Mouse (Mus musculus) embryonic fibroblast, embryonic 13.5 days (primary cell): ENCODE measurements at regions not wholly inside any gene's neighbourhood (a gene's known extent, or its start where the extent isn't known, plus 50 kb on each side); places are given as distances from the start of the nearest gene placed in this dataset.

Experiments
- H3K27ac ChIP-seq: 2 replicates; pipeline ENCODE4 v1.5.1; 2012; ENCODE audit warnings: low read length, control low read depth, inconsistent platforms; ENCODE audit not compliant: insufficient read depth
- H3K4me1 ChIP-seq: 2 replicates; pipeline ENCODE4 v1.6.1; 2011; ENCODE audit warnings: low read length; ENCODE audit not compliant: control insufficient read depth, insufficient read depth
- H3K4me3 ChIP-seq: 2 replicates; pipeline ENCODE4 v1.5.1; 2011; ENCODE audit warnings: mild to moderate bottlenecking, control low read depth, low read length; ENCODE audit not compliant: insufficient read depth
- CTCF ChIP-seq: IDR thresholded peaks from 2 replicates; pipeline ENCODE4 v1.5.1; 2011; ENCODE audit warnings: mild to moderate bottlenecking, control low read depth, low read length, moderate library complexity, borderline replicate concordance; ENCODE audit not compliant: insufficient read depth
- POLR2A ChIP-seq: IDR thresholded peaks from 2 replicates; pipeline ENCODE4 v1.6.1; 2011; ENCODE audit warnings: low read depth, mild to moderate bottlenecking, control low read depth, low read length, moderate library complexity

- H3K4me1 ChIP-seq: no peaks in the 10 kb centered on the region
- H3K27ac ChIP-seq: no peak overlapping the region
- TF ChIP-seq POLR2A (no peak), CTCF (no peak)
- no peak overlapping the region for H3K4me3 ChIP-seq
Measured at GRCm38 (mm10) chr8:115551262-115551661, 156.3 kb downstream of the Maf start.

- H3K4me1 ChIP-seq: no peaks in the 10 kb centered on the region
- no peak overlapping the region for H3K27ac ChIP-seq
- TF ChIP-seq CTCF: no peak
- TF ChIP-seq POLR2A: no peak
- no peak overlapping the region for H3K4me3 ChIP-seq
Measured at GRCm38 (mm10) chr8:115549112-115549511, 158.5 kb downstream of the Maf start.

- no peak for TF ChIP-seq CTCF
- TF ChIP-seq POLR2A: no peak
- H3K4me3 ChIP-seq: no peak overlapping the region
- no peak overlapping the region for H3K27ac ChIP-seq
- H3K4me1 ChIP-seq: no peaks in the 10 kb centered on the region
Measured at GRCm38 (mm10) chr8:115544067-115544466, 163.5 kb downstream of the Maf start.

DNA sequence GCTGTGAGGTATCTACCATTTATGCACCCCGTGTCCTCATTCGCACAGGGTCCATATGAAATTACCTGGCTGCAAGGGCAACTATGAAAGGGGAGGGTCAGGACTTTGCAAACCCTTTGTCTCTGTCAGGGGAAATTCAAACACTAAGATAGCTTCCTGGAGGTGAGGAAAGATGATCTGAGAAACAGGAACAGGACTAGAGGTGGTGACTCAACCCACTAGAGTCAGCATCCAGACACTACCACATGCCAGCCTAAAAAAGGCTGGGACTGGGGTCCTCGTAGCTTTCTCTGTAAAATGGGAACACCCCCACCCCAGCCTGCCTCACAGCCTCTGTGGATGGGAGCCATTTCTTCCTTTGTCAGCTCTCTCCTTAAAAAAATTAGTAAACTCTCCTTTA, 164.7 kb downstream of the Maf start:
- no peak overlapping the region for H3K4me3 ChIP-seq
- H3K4me1 ChIP-seq: no peaks in the 10 kb centered on the region
- TF ChIP-seq CTCF (no peak), POLR2A (no peak)
- no peak overlapping the region for H3K27ac ChIP-seq

DNA sequence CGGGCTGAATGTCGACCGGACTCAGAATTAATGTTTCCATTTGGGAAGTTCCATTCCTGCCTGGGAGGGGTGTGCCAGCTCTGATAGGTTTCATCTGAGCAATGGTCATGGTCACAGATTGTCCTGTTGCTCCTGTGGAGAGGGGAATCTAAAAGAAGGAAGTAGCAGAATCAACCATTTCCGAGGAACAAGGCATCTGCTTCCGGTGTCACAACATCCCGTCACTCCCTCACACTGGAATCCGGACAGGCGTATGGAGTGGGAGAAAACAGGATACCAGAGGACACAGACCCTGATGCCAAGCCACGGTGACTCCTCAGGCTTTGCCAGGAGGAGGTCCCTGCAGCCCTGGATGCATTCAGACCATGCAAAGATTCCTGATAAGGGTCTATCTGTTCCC, 168.0 kb downstream of the Maf start:
- Histone ChIP-seq H3K4me1 (peaks cover 11% of the 10 kb centered on the region), H3K27ac (no peak overlapping the region), H3K4me3 (no peak overlapping the region)
- no peak for TF ChIP-seq POLR2A
- no peak for TF ChIP-seq CTCF

- TF ChIP-seq CTCF (no peak), POLR2A (no peak)
- no peak overlapping the region for H3K27ac ChIP-seq
- no peak overlapping the region for H3K4me3 ChIP-seq
- H3K4me1 ChIP-seq: peaks cover 11% of the 10 kb centered on the region
Measured at GRCm38 (mm10) chr8:115538236-115538635, 169.4 kb downstream of the Maf start.

- Histone ChIP-seq H3K4me1 (peaks cover 11% of the 10 kb centered on the region), H3K4me3 (no peak overlapping the region), H3K27ac (no peak overlapping the region)
- TF ChIP-seq CTCF: no peak
- TF ChIP-seq POLR2A: no peak
Measured at GRCm38 (mm10) chr8:115537761-115538160, 169.8 kb downstream of the Maf start.

GRCm38 (mm10) chr8:115536554-115537346, 170.8 kb downstream of the Maf start:
- no peak overlapping the region for H3K4me3 ChIP-seq
- H3K4me1 ChIP-seq: peaks cover 11% of the 10 kb centered on the region
- TF ChIP-seq CTCF: no peak
- TF ChIP-seq POLR2A: no peak
- no peak overlapping the region for H3K27ac ChIP-seq

DNA sequence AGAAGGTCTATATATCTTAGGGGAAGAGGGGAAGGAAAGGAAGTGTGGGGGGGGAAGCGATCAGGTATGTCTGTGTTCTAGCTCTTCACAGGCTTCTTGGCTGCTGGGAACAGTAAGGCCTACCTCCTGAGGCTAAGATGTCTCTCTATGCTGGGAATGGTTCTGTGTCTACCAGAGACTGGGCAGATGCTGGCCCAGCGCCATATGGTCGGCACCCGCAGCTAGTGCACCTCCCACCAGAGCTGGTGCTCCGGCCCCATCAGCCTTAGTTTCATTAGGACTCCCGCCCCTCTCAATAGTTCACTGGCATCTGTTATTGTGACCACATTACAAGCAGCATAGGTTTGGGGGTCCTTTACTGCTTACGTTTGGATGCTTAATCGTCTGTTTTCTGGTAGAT, 171.6 kb downstream of the Maf start:
- no peak overlapping the region for H3K27ac ChIP-seq
- TF ChIP-seq CTCF: no peak
- no peak for TF ChIP-seq POLR2A
- peaks cover 11% of the 10 kb centered on the region for H3K4me1 ChIP-seq
- H3K4me3 ChIP-seq: no peak overlapping the region

- Histone ChIP-seq H3K27ac (no peak overlapping the region), H3K4me3 (no peak overlapping the region), H3K4me1 (peaks cover 15% of the 10 kb centered on the region)
- TF ChIP-seq POLR2A: no peak
- no peak for TF ChIP-seq CTCF
Measured at GRCm38 (mm10) chr8:115534030-115534429, 173.6 kb downstream of the Maf start.
